Mouse (Mus musculus) kidney, postnatal 4 days (tissue): Measurements from ENCODE around the gene Stab2.

Source experiments
- DNase-seq, 2 experiments: peaks; one replicate each; pipeline ENCODE4 v3.0.0; 2021; ENCODE audit warnings: mixed read lengths in 2 of 2

The Stab2 gene

DNA sequence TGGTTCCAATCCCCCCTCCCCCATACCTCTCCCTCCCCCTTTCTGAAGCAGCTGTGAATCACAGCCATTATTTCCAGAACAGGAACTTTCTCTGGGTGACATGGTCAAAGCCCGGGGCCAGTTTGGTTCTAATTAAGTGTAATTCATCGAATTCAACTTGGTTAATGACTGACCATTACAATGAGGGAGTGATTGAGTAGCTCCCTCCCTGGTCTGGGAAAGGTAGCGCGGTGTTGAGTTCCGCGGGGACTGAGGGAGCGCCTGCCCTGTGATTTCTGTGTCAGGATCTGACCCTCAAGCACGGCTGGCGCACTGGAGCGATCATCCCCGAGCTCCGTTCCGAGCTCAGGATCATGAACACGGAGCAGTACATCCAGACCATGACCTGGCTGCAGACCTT, 183.0 kb downstream of the Stab2 start:
- DNase-seq: peak; percentile 53 to 74

DNA sequence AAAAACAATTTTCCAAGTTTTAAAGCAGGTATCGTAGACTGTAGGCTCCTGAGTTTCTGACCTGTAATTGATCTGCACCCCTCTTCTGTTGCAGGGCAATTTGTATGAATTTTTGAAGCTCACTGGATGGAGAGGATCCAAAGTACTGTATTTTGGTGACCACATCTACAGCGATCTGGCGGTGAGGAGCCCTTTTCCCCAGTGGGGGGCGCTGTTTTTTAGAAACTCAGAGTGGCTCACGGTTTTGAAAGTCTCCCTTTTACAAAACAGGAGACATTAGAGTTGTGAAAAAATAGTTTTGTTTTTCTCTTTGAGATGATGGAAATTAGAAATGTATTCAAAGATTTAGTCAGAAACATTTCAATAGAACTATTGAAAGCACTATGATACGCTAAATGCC, 183.7 kb downstream of the Stab2 start:
- DNase-seq: no peak

DNA sequence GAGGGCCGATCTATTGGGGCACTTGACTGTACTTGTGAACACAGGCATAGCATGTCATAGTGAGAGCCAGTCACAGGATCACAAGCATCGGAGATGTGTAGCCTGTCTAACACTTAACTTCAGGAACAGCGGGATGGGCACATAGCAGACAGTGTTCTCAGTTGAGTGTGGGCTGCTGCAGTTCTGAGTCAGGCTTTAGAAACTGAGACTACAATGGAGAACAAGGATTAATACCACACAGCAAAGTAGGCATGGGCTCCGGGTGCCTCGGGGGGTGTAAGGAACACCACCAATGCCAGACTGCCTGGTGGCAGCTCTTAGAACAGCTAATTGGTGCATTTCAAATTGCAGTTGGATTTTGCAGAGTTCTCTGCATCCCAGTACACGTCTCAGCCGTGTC, 186.8 kb downstream of the Stab2 start:
- no peak for DNase-seq

DNA sequence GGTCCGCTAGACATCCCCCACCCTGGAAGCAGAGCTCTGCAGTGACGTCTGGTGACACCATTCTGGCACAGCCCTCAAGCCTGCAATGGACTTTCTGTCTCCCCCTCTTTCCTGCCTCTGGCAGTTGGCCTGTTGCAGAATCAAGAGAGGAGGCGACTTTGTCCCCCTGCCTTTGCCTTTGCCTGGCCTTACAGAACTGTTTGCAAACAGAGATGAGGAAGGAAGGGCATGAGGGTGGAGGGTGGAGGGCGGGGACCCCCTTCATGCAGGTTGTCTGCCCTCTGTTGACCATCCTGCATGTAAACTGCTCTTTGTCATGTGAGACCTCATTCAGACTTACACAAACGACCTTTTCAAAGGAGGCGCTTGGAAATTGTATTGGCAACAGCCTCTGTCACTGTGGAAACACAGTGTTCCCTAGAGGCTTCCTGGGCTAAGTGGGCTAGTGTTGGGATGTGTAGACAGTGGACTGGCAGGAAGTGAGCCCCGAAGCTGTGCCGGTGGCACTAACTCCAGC, 188.1 kb downstream of the Stab2 start:
- DNase-seq: peak; percentile 33 to 46

DNA sequence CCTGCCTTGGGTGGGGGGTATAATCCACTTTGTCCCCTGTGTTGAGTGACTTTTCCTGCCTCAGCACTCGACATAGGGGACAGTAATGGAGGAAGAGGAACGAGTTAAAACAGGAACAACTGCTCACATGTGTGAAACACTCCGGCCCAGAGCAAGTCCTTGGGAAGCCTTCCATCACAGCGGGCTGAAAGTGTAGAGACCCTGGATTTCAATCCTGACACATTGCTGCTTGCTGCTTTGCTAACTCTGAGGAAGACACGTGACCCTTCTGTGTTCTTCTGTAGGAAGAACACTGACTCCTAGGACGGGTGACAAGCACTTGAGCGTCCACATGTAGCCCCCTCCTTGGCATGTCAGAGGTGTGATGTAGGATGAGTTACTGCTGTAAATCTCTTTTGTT, 192.7 kb downstream of the Stab2 start:
- no peak for DNase-seq

DNA sequence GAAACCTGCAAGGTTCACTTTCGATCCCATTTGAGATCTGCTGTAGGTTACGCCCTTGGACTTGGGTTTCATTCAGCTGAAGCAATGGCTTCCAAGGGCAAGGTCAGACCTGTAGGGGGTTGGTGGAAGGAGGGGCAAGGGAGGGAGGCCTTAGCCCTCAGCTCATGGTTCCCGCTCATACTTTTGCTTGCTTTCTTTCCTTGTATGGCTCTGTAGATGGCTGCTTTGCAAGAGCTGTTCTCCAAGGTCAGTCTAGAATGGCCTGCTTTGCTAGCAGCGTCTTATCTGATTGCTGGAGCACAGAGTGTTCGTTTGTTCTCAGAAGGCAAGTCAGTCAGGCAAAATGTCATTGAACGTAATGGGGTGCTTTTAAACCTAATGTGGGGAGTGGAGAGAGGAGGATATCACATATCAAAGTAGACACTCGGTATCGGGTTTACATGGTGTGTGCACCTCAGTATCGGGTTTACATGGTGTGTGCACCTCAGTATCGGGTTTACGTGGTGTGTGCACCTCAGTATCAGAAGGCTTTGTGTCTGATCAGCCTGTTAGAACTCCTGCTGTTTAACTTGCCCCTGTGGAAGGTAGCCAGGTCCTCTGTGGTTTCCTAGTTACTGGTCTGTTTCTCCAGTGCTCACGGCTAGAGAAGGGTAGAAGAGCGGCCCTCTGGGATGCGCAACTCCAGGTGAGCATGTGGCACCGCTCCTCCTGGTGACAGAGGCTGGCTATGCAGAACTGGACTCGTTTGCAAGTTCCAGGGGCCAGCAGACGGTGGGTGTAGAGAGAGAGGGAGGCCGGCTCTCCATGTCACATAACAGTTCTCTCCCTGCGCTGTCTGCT, 193.3 kb downstream of the Stab2 start:
- DNase-seq: no peak

DNA sequence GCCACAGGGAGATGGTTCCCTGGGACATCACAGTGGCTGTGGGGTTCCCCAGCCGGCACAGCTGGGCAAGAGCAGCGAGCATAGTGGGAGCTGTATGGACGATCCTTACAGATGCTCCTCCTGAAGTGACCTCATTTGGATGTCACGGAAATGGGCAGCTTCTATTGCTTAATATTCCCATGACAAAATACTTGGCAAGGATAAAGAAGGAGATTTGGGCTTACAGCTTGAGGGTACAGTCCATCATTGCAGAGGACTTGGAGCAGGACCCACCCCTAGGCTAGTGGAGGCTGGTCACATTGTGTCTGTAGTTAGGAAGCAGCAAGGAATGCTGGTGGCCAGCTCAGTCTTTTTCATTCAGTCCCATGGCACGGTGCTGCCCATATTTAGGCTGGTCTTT, 197.2 kb downstream of the Stab2 start:
- DNase-seq: no peak

DNA sequence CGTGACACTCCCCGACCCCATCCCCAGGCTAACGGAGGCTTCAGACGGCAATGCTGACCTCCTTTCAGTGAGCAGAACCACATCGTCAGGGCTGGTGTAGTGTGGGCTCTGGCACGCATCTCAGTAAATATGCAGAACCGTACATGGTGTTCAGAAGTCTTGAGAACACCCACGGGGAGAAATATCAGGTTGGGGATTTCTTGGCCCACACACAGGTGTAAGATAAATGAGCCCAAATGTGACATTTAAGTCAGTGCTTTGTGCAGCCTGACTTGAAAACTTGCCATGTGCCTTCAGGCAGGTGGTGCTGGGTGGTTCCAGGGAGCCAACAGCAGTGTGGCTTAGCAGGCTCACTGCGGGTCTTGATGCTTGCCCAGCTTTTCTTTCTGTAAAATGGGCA, 197.8 kb downstream of the Stab2 start:
- no peak for DNase-seq

DNA sequence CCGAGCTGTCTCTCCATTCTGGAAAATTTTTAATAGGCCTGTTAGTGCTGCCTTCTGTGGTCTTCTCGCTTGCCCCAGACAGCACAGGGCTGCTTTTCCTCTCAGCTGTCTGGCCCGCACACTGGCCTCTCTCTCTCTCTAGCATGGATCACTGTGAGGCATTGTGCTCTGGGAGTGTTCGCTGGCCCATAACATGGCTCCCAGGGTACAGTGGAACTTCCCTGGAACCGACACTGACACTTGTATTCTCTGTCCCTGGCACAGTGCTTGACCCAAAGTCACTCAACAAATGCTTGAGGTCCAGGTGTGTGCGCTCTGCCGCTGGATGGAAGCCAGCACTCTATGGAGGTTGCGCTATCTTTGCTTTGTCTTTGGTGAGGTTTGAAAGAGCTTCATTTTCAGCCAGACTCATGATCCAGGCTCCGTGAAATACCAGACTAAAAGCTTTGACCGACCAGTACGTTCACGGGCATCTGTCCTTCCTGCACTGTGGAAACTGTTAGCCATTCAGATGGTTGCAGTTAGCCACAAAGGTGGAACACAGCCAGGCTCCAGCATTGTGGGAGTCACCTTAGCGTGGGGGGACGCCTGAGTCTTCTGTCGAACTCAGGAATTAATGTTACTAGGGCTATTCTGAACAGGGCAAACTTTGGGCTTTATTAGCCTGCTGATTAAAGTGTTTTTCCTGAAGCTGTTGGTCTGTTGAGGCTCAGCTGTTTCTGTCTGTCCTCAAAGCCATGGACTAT, 199.6 kb downstream of the Stab2 start:
- no peak for DNase-seq

DNA sequence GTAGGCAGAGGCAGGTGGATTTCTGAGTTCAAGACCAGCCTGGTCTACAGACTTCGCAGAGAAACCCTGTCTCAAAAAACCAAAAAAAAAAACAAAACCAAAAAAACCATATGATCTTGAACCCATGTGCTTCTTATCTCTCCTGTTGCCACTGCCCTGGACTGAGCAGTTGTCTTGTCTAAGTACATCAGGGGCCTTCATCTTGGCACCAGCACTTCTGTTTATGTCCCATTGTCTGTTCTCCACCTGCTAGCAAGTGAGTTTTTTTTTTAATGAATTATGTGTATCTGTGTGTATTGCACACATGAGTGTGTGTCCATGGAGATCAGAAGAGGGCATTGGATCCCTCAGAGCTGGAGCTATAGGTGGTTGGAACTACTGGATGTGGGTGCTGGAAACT, 200.5 kb downstream of the Stab2 start:
- no peak for DNase-seq

DNA sequence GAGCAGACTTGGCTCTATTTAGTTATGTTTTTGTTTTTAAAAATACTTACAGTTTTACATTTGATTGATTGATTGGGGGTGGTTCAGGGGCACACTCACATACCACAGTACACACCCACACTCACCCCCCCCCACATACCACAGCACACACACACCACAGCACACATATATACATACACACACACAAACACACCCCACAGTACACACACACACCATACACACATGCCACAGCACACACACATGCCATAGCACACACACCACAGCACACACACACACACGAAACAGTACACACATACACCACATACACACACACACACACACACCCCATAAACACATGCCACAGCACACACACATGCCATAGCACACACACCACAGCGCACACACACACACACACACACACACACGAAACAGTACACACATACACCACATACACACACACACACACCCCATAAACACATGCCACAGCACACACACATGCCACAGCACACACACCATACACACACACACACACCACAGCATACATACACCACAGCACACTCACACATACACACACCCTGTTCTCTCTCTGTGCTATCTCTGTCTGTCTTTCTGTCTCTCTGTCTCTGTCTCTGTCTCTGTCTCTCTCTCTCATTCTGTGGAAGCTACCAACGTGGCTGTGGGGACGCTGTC, 211.6 kb downstream of the Stab2 start:
- no peak for DNase-seq

DNA sequence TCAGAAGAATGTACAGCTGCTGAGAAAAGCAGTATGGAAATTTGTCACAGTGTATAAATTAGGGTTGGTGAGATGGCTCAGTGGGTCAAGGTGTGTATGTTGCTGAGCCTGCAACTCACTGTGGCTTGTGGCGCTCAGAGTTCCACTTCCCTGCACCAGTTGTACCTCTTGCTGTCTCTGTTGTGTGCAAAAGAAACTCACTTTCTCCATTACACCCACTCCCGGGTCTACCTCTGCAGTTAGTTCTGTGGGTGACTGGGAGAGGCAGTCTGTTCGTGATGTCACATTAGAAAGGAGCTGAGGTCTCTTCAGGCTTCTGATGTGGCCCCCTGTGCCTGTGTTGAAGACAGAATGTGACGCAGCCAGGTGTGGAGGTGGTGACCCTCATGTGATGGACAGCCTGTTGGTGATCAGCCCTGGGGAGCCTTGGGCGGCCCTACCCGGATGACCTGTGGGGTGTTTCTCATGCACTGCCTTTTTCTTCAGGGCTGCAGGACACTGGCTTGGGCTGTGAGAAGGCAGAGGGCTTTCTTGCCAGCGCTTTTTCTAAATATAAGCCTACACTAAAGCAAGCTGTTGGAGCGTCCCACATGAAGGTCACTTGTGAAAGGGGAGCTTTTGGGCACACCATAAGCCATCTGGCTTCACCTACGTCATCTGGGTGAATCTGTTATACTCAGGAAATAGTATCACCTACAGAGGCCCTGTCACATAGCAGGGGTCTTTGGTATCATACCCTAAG, 212.9 kb downstream of the Stab2 start:
- DNase-seq: no peak

DNA sequence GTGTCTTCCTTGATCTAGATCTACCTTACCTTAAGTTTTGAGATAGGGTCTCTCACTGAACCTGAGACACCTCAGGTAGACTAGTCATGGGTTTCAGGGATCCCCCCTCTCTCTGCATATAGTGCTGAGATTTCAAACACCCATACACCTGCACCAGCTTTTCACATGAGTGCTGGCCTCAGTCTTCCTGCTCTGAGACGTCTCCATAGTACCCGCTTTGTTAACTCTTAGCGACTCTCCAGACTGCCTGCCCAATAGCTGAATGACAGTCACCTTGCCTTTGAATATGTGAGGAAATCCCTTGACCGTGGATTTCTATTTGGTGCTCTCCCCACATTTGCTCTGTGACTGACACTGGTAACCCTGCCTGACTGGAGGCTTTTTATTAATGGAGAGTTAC, 213.6 kb downstream of the Stab2 start:
- no peak for DNase-seq

DNA sequence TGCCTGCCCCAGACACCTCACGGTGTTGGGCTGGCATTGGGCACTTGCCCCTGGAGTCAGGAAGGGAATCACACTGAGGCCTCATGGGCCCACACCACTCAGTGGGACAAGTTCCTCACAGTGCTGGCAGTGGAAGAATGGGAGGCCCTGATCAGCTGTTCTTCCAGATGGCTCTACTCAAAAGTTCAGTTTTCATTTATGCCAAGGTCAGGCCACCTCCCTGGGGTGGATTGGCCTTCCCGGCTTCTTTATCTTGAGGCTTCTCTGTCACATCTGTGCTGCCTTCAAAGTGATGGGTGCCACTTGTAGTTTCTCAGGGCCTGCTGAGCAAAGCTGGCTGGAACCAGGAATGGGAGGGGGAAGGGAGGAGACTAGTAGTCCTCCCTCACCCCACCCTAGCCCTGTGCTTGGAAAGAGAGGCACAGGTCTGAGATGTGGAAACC, 214.3 kb downstream of the Stab2 start:
- peak; percentile 27 to 48 for DNase-seq

DNA sequence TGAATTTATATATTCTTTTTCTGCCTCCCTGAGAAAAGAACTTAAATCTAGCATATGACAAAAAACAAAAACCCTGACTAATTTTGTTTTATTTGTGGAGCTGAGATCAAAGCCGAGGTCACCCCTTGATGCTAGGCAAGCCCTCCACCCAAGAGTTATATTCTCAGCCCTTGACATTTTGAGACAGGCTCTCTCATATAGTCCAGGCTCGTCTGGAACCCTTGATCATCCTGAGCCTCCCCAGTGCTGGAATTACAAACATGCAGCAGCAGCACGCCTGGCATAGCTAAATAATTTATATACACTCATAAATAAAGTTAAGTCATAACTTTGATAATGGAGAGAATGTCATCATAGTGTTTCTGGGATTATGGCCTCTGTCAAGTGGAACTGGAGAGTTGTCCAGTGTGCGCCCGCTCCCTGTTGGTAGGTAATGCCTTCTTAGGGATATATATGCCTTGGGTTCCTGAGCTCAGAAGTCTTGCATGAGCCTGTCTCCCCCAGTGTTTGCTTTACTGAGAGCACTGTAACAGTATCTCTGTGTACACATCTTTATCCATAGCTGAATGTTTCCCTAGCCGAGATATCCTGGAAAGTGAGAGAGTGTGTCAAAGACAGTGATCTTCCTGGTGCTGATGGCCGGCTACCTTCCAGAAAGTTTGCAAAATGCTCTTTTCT, 216.2 kb downstream of the Stab2 start:
- DNase-seq: no peak
